Mouse (Mus musculus): ENCODE measurements around the gene Gm20538. TPM values are rescaled to one million over a fixed set of nuclear protein-coding genes. Genes with fewer than 3 reads are reported as not detected.

Gm20538 gene
- total RNA-seq (2023), result not detected

DNA sequence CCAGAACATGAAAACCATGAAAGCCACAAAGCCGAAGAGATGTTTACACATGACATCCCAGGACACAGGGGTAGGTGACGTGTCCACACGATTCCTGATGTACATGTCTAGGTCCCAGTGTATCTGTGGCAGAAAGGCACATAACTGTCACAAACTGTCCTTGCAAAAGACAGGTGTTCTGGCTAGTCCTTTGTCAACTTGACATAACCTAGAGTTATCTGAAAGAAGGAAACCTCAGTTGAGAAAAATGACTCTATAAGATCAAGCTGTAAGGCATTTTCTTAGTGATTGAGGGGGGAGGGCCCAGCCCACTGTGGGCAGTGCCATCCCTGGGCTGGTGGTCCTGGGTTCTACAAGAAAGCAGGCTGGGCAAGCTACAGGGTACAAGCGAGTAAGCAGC, at the start of gene Gm20538:
Gm20538 (minus strand) TSS at position 101 of the 400 bp plus-strand sequence.

DNA sequence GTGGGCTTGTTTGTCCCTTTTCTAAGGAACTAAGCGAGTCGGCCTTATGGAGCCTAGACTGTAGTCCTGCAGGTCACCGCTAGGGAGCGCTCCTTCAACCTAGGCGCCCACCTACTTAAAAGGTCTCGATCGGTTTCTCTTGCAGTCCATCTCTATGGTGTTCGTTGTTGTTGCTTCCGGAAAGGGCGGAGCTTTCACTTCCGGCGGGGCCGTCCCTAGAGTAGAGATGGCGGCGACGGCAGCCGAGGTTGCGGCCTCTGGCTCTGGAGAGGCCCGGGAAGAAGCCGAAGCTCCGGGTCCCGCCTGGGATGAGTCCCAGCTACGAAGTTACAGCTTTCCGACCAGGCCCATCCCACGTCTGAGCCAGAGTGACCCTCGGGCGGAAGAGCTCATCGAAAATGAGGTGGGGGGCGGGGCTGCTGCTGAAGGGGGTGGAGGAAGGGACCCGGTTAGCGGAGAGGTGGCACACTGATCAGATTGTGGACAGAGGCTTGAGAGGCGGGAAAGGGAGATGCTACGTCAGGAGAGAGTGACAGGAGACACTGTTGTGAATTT, 10.1 kb upstream of the Gm20538 start, which contains the start of gene Hif1an:
Hif1an (plus strand) TSS at position 199 of the 555 bp plus-strand sequence.

DNA sequence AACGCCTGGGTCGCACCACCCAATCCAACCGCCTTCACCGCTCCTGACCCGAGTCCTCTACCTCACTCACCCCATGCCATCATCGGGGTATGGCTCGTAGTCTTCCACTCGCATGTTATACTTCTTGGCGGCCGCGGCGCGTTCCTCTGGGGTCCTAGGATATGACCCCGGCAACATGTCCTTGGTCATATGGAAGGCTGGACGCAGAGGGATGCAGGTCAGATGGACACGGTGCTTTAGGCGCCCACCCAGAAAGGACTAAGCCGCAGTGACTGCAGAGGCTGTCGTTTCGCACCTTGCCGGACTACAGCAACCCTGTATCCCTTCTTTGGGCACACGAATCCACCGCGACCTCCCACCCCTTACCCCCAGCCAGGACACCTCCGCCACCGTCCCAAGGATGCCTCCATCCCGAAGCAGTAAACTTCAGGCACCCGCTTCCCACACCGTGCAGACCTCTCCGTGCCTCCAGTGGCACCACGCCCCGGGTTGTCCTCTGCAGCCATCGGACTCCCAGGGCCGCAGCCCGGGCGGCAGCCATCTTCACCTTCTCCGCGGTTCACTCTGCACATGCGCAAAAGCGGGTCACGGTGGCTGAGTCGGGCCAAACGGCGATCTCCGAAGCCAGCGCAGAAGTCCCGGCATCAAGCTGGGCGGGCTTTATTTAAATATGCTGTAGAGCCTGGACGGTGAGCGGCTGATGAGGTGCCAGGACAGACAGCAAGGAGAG, 2.4 kb upstream of the Gm20538 start, which contains the start of gene Ndufb8:
Ndufb8 (minus strand) TSS at position 580 of the 730 bp plus-strand sequence.

DNA sequence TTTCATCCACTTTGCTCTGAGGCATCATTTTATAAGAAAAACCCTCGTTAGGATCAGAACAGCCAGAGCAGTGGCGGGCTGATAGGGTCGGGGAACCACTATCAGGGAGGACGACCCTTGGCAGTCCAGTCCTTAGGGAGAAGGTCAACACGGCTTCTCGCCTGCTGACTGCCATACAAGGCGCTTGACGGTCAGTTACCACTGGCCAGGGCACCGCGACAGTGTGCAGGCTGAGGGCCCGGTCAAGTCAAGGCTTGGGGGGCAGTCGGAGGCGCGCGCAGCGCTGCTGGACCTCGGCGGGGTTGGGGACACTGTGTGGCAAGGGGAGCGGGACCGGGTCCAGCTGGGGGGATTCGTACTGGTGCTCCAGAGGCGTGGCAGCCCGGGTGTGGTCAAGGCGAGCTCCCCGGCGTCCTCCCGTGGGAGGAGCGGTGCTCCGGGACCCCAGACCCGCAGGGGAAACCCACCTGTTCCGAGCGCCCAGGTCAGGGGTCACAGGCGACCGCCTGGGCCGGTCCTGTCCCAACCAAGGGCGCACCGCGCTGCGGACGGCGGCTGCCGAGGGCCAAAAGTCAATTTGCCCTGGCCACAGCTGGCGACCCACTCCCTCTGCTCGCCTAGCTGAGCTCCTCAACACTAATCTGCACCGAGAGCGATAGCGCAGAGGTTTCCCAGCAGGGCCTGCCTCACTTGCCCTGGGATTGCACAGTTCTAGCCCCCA, 7.2 kb downstream of the Gm20538 start, which contains the start of gene Sec31b:
Sec31b (minus strand) TSS at position 544 of the 721 bp plus-strand sequence.

Other genes starting within 250 kb of the Gm20538 start
- gene Scd4, start 219.7 kb downstream of the Gm20538 start, total RNA-seq (2023), result under 1 TPM; 0.24 to 0.34 TPM
- 1 to 10 TPM; 7.1 to 9.0 TPM for gene Scd1, start 145.0 kb downstream of the Gm20538 start, total RNA-seq (2023)
- not detected for gene Wnt8b, start 59.4 kb downstream of the Gm20538 start, total RNA-seq (2023)
- 1 to 10 TPM; 1.7 to 3.0 TPM for gene Sec31b, start 7.0 kb downstream of the Gm20538 start, total RNA-seq (2023)
- 100 to 1,000 TPM; 174 to 183 TPM for gene Ndufb8, start 2.6 kb upstream of the Gm20538 start, total RNA-seq (2023)
- gene Hif1an, start 10.0 kb upstream of the Gm20538 start, total RNA-seq (2023), result 10 to 100 TPM; 22.3 to 25.9 TPM
- not detected for gene Pax2, start 203.2 kb upstream of the Gm20538 start, total RNA-seq (2023)